Mouse (Mus musculus) C2C12 (cell line): ENCODE measurements around the gene Ncam1.

Experiments
- CTCF ChIP-seq: IDR thresholded peaks from one replicate; pipeline ENCODE4 v1.5.1; 2011; ENCODE audit not compliant: control insufficient read depth, insufficient read depth, insufficient read length
- FOSL1 ChIP-seq: IDR thresholded peaks from one replicate; pipeline ENCODE4 v1.8.0; 2011; ENCODE audit warnings: mild to moderate bottlenecking, low read length; ENCODE audit not compliant: poor library complexity, insufficient read depth, severe bottlenecking
- MAX ChIP-seq: IDR thresholded peaks from one replicate; pipeline ENCODE4 v1.6.1; 2011; ENCODE audit warnings: mild to moderate bottlenecking, control low read depth
- MYOD1 ChIP-seq: IDR thresholded peaks from one replicate; pipeline ENCODE4 v1.6.1; 2011; ENCODE audit warnings: low read depth; ENCODE audit not compliant: control insufficient read depth, insufficient read length
- MYOG ChIP-seq: IDR thresholded peaks from one replicate; pipeline ENCODE4 v1.6.1; 2011; ENCODE audit not compliant: control insufficient read depth, insufficient read length; ENCODE audit errors: extremely low read depth
- USF1 ChIP-seq: IDR thresholded peaks from one replicate; pipeline ENCODE4 v1.6.1; 2011; ENCODE audit warnings: low read depth, mild to moderate bottlenecking, control low read depth, moderate library complexity

DNA sequence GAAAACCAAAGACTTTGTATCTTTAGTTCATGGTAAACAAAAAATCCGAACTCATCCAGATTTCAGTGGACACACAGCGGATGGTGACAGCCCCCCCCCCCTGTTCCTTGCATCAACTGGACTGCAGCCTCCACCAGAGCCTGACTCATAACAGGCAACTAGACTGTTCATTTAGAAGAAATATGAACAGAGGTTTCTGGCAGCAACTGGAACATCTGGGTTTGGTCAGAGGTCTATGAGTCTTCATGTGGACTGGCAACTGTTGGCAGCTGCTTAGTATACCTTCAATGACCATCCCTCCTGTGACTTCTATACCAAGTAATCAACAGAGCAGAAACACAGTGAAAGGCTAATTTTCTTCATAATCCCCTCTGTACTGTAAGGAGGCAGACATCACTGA lies 154.4 kb downstream of the Ncam1 start:
- TF ChIP-seq CTCF (no peak), USF1 (no peak), MYOD1 (no peak), MAX (no peak), FOSL1 (no peak), MYOG (no peak)
